Mouse (Mus musculus) liver, embryonic 14.5 days (tissue): ENCODE measurements around the gene N4bp2l1. TPM values are rescaled to one million over a fixed set of nuclear protein-coding genes. Genes with fewer than 3 reads are reported as not detected.

Experiments
- ATAC-seq: fragments of 200-750 bp; cut with Nextera tagmentation; 2 replicates; pipeline ENCODE4 v1.8.0; 2017; ENCODE audit warnings: moderate number of reproducible peaks, mild to moderate bottlenecking, moderate library complexity; ENCODE audit not compliant: insufficient read depth
- DNase-seq, 3 experiments: peaks; one replicate each; pipeline ENCODE4 v3.0.0-alpha.2; 2012 to 2013; ENCODE audit warnings: low read depth in 3 of 3, low spot score in 3 of 3
- H3K27ac ChIP-seq: fragments of 300-500 bp; sonication (generic); 2 replicates; pipeline ENCODE4 v1.5.1; 2014; ENCODE audit warnings: moderate library complexity, mild to moderate bottlenecking, control low read depth, inconsistent platforms
- H3K27me3 ChIP-seq: fragments of 300-500 bp; sonication (generic); 2 replicates; pipeline ENCODE4 v1.6.1; 2014; ENCODE audit warnings: mild to moderate bottlenecking, low read length, moderate library complexity; ENCODE audit not compliant: control insufficient read depth, insufficient read depth
- H3K36me3 ChIP-seq: fragments of 300-500 bp; sonication (generic); replicated peaks from 2 replicates; pipeline ENCODE4 v1.6.1; 2014; ENCODE audit warnings: low read depth; ENCODE audit not compliant: control insufficient read depth, insufficient read depth
- H3K4me1 ChIP-seq, 2 experiments: fragments of 200-500 bp in 1 of 2; fragments of 300-500 bp in 1 of 2; sonication (generic) in 1 of 2; replicated peaks; 2 replicates each; pipeline ENCODE4 v1.6.1; 2012 to 2014; ENCODE audit warnings: antibody characterized with exemption in 1 of 2, inconsistent platforms in 1 of 2, low read length in 1 of 2; ENCODE audit not compliant: control insufficient read depth in 2 of 2, insufficient read depth in 2 of 2
- H3K4me2 ChIP-seq: fragments of 300-500 bp; sonication (generic); 2 replicates; pipeline ENCODE4 v1.6.1; 2014; ENCODE audit warnings: low read depth, mild to moderate bottlenecking, control low read depth, moderate library complexity
- H3K4me3 ChIP-seq, 2 experiments: fragments of 200-500 bp in 1 of 2; fragments of 300-500 bp in 1 of 2; sonication (generic) in 1 of 2; 2 replicates each; pipeline ENCODE4 v1.5.1; 2012 to 2014; ENCODE audit warnings: low read depth in 2 of 2, low read length in 2 of 2, mild to moderate bottlenecking in 2 of 2, control low read depth in 1 of 2, inconsistent platforms in 1 of 2, moderate library complexity in 1 of 2; ENCODE audit not compliant: insufficient read depth in 1 of 2
- H3K9ac ChIP-seq: fragments of 300-500 bp; sonication (generic); replicated peaks from 2 replicates; pipeline ENCODE4 v1.6.1; 2014; ENCODE audit warnings: mild to moderate bottlenecking, control low read depth, moderate library complexity
- H3K9me3 ChIP-seq: fragments of 300-500 bp; sonication (generic); 2 replicates; pipeline ENCODE4 v1.6.1; 2016; ENCODE audit warnings: low read length, mixed read lengths; ENCODE audit not compliant: control insufficient read depth
- CTCF ChIP-seq: IDR thresholded peaks from 2 replicates; pipeline ENCODE4 v1.5.1; 2016; ENCODE audit warnings: antibody characterized with exemption, low read depth, control low read depth
- EP300 ChIP-seq: IDR thresholded peaks from 2 replicates; pipeline ENCODE4 v1.6.1; 2016; ENCODE audit warnings: antibody characterized with exemption, low read depth
- WGBS: fragments of 180-500 bp; shearing (Covaris S2); extraction: QIAGEN DNeasy Blood & Tissue Kit; methylation state at CpG from one replicate; pipeline ENCODE4 v1.1.7; 2014; ENCODE audit not compliant: insufficient replicate concordance; 5-methylcytosine and 5-hydroxymethylcytosine counted together
- polyA plus RNA-seq, 2 experiments: library from polyadenylated mRNA; depleted of rRNA in 1 of 2; stranded (reverse) in 1 of 2; unstranded in 1 of 2; fragments of >200 nt; fragmentation: Nextera tagmentation in 1 of 2; extraction: Ambion mirVana in 1 of 2; gene quantifications; 2 replicates each; pipeline versions ENCODE4 v1.2.1 to v1.2.3; 2012 to 2014

Gene N4bp2l1
- polyA plus RNA-seq, 2 experiments = 8.3 to 8.4 TPM

DNA sequence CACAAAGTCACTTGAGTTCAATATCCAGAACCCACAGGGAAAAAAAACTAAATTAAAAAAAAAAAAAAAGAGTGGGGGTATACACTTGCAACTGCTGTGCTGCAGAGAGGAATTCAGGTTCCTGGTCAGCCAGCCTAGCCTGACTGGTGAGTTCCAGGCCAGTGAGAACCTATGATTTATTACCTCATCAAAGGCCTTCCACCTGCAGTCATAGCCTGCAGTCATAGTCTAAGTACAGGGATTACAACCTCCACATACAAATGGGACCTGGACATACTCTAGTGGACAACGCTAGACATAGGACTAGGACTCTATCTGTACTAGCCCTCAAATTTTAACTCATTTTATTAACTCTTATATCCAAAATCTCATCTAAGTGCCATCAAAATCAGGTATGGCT lies 32.3 kb upstream of the N4bp2l1 start:
- ATAC-seq (no peak), DNase-seq (no peak)
- no peaks in the 10 kb centered on the region for H3K4me1 ChIP-seq
- H3K4me2 ChIP-seq = no peak overlapping the region
- no peaks in the 10 kb centered on the region for H3K27me3 ChIP-seq
- no peak overlapping the region for H3K27ac ChIP-seq
- no peaks in the 10 kb centered on the region for H3K9me3 ChIP-seq
- WGBS = 82% methylated on average over 1 of the region's 1 CpGs
- H3K36me3 ChIP-seq = no peaks in the 10 kb centered on the region; the same call in none of the 2 replicates
- no peak overlapping the region for H3K9ac ChIP-seq
- no peak overlapping the region for H3K4me3 ChIP-seq
- TF ChIP-seq EP300 = no peak
- TF ChIP-seq CTCF = no peak

- no peak overlapping the region for H3K27ac ChIP-seq
- no peak overlapping the region for H3K4me2 ChIP-seq
- H3K9ac ChIP-seq = no peak overlapping the region
- TF ChIP-seq CTCF = no peak
- no peak for TF ChIP-seq EP300
- ATAC-seq (no peak), DNase-seq (no peak)
- H3K36me3 ChIP-seq = no peaks in the 10 kb centered on the region; the same call in none of the 2 replicates
- H3K9me3 ChIP-seq = no peaks in the 10 kb centered on the region
- H3K4me1 ChIP-seq = 0 out of 4 replicates have a peak, but pooled peaks cover 0 to 4% of the 10 kb centered on the region in 2 experiments
- no peaks in the 10 kb centered on the region for H3K27me3 ChIP-seq
- H3K4me3 ChIP-seq = no peak overlapping the region
- 61% methylated on average over 7 of the region's 7 CpGs for WGBS
Measured at GRCm38 (mm10) chr5:150625528-150625927, 28.5 kb upstream of the N4bp2l1 start.

DNA sequence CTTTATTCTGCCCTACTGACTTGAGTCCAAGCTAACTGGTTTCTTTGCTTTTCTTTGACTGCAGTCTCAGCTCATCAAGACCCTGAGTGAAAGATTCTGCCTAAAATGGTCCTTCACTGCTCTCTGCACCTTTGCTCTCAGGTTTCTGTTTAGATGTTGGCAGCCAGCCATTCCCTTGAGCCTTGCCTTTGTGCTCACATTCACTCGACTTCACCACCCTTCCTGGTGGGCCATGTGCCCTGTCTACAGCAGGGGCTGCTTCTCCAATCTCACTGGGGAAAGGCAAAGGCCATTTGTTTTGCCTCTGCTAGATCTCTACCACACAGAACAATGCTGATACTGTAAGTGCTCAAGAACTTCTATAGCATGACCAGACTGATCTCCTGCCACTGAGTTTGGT lies 25.8 kb upstream of the N4bp2l1 start:
- ATAC-seq (no peak), DNase-seq (no peak)
- no peak for TF ChIP-seq EP300
- TF ChIP-seq CTCF = no peak
- H3K27me3 ChIP-seq = no peaks in the 10 kb centered on the region
- 0 out of 4 replicates have a peak, but pooled peaks cover 0 to 4% of the 10 kb centered on the region in 2 experiments for H3K4me1 ChIP-seq
- no peak overlapping the region for H3K9ac ChIP-seq
- no peak overlapping the region for H3K4me2 ChIP-seq
- H3K27ac ChIP-seq = no peak overlapping the region
- H3K36me3 ChIP-seq = no peaks in the 10 kb centered on the region; the same call in 1 of the 2 replicates
- WGBS = 44% methylated on average over 1 of the region's 1 CpGs
- H3K9me3 ChIP-seq = no peaks in the 10 kb centered on the region
- H3K4me3 ChIP-seq = no peak overlapping the region

GRCm38 (mm10) chr5:150621592-150621991 lies 24.6 kb upstream of the N4bp2l1 start:
- H3K4me3 ChIP-seq = no peak overlapping the region
- no peak overlapping the region for H3K4me2 ChIP-seq
- no peak overlapping the region for H3K27ac ChIP-seq
- TF ChIP-seq EP300 (no peak), CTCF (no peak)
- DNase-seq = no peak
- H3K9me3 ChIP-seq = no peaks in the 10 kb centered on the region
- no peaks in the 10 kb centered on the region for H3K27me3 ChIP-seq
- H3K9ac ChIP-seq = no peak overlapping the region
- ATAC-seq = no peak
- no peaks in the 10 kb centered on the region for H3K36me3 ChIP-seq
- H3K4me1 ChIP-seq = 0 out of 4 replicates have a peak, but pooled peaks cover 0 to 4% of the 10 kb centered on the region in 2 experiments
- WGBS = 27% methylated on average over 3 of the region's 3 CpGs

DNA sequence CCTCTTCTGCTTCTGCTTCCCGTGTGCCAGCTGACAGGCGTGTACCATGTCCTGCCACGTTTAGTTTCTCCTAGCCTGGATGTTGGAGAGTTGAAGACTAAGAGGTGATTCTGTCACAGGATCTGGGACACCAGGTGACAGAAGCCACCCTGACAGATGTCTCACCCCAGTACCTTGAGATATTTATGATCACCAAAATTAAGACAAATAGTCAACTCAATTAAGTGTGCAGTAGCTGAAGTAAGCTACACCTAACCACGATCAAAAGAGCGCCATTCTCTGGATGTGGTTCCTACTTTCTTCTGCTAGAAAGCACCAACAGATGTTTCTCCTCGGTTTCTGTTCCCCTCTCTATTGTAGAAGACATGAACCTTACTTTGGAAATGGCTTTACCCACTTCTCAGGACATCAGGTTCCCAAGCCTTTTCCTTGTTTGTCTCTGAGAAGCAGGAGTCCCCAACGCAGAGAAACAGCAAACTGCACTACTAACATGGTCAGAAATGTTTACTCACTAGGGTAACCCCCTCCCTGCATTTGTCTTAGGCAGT lies 23.7 kb upstream of the N4bp2l1 start:
- Histone ChIP-seq H3K4me1 (0 out of 4 replicates have a peak, but pooled peaks cover 0 to 4% of the 10 kb centered on the region in 2 experiments), H3K36me3 (no peaks in the 10 kb centered on the region), H3K27me3 (no peaks in the 10 kb centered on the region), H3K4me2 (no peak overlapping the region), H3K9me3 (no peaks in the 10 kb centered on the region), H3K9ac (no peak overlapping the region), H3K27ac (no peak overlapping the region), H3K4me3 (no peak overlapping the region)
- DNase-seq = no peak
- no peak for ATAC-seq
- TF ChIP-seq EP300 (no peak), CTCF (no peak)
- 69% methylated on average over 7 of the region's 7 CpGs for WGBS
